Mouse (Mus musculus): ENCODE measurements at regions not wholly inside any gene's neighbourhood (a gene's known extent, or its start where the extent isn't known, plus 50 kb on each side); places are given as distances from the start of the nearest gene placed in this dataset.

DNA sequence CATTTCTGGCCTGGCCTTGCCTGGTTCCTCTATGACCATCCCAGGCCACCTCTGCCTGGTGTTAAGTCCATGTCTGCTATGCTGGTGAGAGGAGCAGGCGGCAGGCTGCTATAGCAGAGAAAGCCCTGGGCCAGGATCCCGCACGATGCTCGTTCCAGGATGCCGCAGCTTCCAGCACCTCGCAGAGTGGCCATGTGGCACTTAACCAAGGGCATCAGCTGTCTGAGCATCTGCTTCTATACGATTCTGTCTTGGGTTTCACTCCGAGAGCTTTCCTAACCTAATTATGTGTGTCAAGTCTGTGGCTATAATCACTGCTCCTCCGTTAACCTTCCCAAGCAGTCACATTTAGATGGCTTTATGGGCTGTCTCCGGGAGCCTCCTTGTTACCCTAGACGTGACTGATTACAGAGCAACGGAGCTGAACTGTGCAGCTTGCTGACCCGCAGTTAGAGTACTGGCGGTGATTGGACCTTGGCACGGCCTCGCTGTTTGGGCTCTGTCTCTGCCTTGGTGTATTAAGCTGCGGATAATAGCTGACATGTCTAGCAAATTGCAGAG, 64.4 kb downstream of the Ackr3 start:
- no peaks in the 10 kb centered on the region for H3K27me3 ChIP-seq (ENCODE audit: control insufficient read depth, insufficient read depth, low read length, poor library complexity, severe bottlenecking)
- H3K36me3 ChIP-seq (ENCODE audit: control insufficient read depth, insufficient read depth, low read length, poor library complexity, severe bottlenecking): no peaks in the 10 kb centered on the region
- no peak for DNase-seq (ENCODE audit: low read depth, low spot score)

DNA sequence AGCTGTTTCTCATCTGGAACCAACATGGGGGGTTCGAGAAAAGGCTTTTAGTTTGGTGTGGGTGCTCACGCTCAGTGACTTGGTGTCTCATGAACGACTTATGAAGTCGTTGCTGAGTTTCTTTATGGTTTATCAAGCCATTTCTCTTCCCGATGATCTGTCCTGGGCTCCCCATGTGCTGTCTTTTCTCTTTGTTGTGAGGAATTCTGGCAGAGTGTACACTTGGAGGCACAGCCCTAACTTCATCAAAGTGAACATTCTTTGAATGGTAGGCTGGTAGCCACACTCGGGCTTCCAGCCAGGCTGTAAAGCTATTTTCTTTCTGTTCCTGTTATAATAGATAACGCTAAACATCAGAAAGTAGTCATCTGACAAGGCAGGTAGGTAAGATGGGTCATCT, 65.2 kb downstream of the Ackr3 start:
- Histone ChIP-seq H3K27me3 (ENCODE audit: control insufficient read depth, insufficient read depth, low read length, poor library complexity, severe bottlenecking) (no peaks in the 10 kb centered on the region), H3K36me3 (ENCODE audit: control insufficient read depth, insufficient read depth, low read length, poor library complexity, severe bottlenecking) (no peaks in the 10 kb centered on the region)
- DNase-seq (ENCODE audit: low read depth, low spot score): no peak

DNA sequence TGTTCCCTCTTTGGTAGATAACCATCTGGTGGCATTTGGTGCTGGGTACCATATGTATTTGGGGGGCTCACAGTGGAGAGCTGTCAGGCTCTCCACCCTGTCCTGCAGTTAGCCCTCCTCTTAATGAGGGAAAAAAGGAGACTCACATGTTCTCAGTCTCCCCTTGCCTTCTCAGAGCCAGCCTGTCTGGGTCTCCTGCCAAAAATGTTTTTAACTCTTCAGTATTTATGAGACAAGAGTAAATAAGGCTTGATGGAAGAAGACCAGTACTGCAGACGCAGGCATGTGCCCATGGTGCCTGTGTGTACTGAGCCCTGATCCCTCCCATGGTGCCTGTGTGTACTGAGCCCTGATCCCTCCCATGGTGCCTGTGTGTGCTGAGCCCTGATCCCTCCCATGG, 66.1 kb downstream of the Ackr3 start:
- no peaks in the 10 kb centered on the region for H3K27me3 ChIP-seq (ENCODE audit: control insufficient read depth, insufficient read depth, low read length, poor library complexity, severe bottlenecking)
- no peak for DNase-seq (ENCODE audit: low read depth, low spot score)
- no peaks in the 10 kb centered on the region for H3K36me3 ChIP-seq (ENCODE audit: control insufficient read depth, insufficient read depth, low read length, poor library complexity, severe bottlenecking)

DNA sequence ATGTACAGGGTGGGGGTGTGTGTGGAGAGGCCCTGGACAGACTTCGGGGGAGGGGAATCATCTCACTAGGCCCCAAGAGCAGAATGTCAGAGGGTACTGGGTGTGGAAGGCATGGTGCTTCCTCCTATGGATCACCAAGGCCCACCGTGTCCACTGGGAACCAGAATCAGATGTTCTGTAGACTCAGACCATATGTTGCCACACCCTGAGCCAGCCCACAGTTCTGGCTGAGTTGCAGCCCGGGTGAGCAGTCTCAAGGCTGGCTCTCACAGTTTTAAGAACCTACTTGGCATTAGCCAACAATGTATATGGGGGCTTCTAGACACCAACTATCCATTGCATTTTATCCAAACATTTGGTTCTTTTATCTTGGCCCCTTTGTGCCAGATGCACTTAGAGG, 67.5 kb downstream of the Ackr3 start:
- no peak for DNase-seq (ENCODE audit: low read depth, low spot score)
- no peaks in the 10 kb centered on the region for H3K27me3 ChIP-seq (ENCODE audit: control insufficient read depth, insufficient read depth, low read length, poor library complexity, severe bottlenecking)

DNA sequence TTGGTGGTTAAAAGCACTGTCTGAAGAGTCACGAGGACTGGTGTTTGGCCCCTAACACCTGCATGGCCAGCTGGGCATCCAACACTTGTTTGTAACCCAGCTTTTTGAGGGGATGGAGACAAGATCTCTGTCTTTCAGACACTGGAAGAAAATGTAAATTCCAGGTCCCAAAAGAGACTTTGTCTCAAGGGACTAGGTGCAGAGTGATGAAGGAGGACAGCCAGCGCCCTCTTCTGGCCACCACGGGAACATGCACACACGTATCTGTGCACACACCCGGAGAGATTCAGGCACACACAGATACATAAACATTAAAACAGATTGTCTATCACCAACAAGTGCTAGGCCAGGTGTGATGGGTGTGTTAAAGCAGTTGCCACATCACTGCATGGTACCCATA, 68.6 kb downstream of the Ackr3 start:
- no peaks in the 10 kb centered on the region for H3K27me3 ChIP-seq (ENCODE audit: control insufficient read depth, insufficient read depth, low read length, poor library complexity, severe bottlenecking)
- H3K36me3 ChIP-seq (ENCODE audit: control insufficient read depth, insufficient read depth, low read length, poor library complexity, severe bottlenecking): no peaks in the 10 kb centered on the region
- no peak for DNase-seq (ENCODE audit: low read depth, low spot score)

More for the DNA sequence above, 67.5 kb downstream of the Ackr3 start:
- no peaks in the 10 kb centered on the region for H3K36me3 ChIP-seq (ENCODE audit: control insufficient read depth, insufficient read depth, low read length, poor library complexity, severe bottlenecking)

DNA sequence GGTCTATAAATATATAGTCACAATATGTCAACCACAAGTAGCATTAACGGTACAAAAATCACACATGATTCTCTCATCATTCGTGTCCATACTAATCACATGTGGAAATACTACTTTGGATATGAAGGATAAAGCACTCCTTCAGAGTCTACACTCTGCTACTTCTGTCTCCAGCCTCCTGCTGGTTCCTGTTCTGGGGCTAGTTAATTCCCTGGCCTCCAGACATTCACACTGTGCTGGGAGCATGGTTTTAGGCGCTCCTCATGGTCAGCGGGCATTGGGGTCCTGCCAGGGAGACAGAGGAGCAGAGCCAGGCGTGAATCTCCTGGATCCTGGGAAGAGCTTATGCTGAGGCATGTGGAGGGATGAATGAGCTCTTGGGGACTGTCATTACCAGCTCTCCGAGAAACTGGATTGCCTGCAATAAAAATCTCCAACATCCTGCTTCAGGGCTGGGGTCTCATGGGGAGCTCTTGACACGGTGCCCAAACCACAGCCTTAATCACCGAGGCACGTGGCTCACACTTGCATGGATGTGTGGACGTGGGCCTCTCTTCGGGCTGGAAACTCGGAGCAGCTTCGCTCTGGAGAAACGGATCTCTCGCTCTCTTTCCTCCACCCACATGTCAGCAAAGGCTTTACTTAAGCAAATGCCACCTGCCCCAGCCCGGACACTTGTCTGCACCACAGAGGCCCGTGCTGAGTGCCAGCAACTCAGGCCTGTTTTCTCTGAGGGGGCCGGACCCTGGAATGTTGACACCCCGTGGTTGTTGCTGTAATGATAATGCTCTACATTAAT, 69.2 kb downstream of the Ackr3 start:
- no peak for DNase-seq (ENCODE audit: low read depth, low spot score)

DNA sequence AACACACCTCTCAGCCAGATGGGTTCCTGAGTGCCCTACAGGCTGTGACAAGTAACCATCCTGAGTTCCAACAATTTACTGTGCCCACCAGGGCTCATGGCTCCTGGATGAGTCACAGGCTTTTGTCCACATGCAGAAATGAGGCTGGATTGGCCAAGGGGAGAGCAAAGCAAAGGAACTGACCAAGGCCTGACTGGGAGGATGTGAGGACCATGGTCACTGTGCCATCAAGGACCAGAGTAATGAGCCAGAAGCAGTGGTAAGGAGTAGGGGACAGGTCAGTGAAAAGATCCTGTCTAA, 69.8 kb downstream of the Ackr3 start:
- Histone ChIP-seq H3K27me3 (ENCODE audit: control insufficient read depth, insufficient read depth, low read length, poor library complexity, severe bottlenecking) (no peaks in the 10 kb centered on the region), H3K36me3 (ENCODE audit: control insufficient read depth, insufficient read depth, low read length, poor library complexity, severe bottlenecking) (no peaks in the 10 kb centered on the region)
- no peak for DNase-seq (ENCODE audit: low read depth, low spot score)

More for the DNA sequence above, 69.2 kb downstream of the Ackr3 start:
- H3K36me3 ChIP-seq (ENCODE audit: control insufficient read depth, insufficient read depth, low read length, poor library complexity, severe bottlenecking): no peaks in the 10 kb centered on the region
- H3K27me3 ChIP-seq (ENCODE audit: control insufficient read depth, insufficient read depth, low read length, poor library complexity, severe bottlenecking): no peaks in the 10 kb centered on the region

DNA sequence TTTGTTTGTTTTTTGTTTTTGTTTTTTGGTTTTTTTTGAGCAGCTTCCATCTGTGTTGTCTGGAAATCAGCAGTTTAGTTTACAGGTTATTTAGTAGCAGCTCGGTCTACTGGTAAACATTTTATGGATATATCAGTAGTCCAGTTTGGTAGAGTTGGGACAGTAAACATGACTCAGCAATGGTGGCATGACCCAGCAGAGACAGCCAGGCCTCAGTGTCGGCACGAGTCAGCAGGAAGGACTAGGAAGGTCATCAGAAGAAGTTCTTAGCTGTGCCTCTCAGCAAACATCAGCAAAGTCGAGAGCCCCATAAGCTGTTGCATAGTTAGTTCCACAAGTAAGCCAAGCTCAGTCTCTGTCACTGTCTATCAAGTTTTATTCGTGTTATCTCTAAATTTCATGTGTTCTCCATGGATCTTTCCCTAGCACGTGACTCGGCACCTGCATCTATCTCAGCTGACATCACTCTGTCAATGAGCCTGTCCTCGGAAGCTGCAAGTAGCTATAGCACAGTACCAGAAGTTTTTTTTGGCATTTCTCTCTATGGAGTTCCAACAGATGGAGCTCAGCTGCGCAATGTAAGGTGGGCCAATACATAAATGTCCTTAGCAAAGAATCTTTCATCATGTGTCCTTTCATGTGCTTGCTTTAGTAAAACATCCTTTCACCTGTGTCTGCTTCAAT, 71.3 kb downstream of the Ackr3 start:
- H3K36me3 ChIP-seq (ENCODE audit: control insufficient read depth, insufficient read depth, low read length, poor library complexity, severe bottlenecking): no peaks in the 10 kb centered on the region
- DNase-seq (ENCODE audit: low read depth, low spot score): no peak
- H3K27me3 ChIP-seq (ENCODE audit: control insufficient read depth, insufficient read depth, low read length, poor library complexity, severe bottlenecking): no peaks in the 10 kb centered on the region

DNA sequence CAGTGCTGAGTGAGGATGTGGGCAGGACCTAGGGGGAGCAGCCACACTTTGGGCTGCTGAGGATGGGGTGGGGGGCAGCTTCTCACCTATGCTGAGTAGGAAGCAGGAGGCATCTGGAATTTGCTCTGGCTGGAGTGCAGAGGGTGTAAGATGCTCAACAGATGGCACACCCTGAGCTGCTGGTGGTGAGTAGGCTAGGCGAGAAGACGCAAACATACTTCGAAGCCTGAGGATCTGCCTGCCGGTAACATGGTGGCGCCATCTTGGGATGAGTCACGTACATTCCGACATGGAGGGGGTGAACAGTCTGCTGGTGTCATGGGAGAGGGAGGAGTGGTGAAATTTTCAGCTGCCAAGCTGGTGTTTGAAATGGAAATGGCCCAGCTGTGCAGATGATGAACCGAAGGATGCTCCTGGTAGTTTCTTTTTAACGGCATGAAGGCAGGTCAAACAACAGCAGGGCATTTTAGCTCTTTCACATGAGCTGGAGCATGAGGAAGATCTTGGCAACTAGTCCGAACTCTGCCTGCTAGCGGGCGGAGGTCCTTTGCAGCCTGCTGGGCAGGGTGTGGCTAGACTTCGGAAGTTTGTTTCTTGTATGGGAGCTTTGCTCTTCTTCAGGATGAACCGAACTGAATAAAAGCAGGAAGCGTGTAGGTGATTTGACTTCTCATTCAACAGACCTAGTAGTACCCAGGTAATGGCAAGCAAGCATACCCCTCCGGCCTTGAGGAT, 72.2 kb downstream of the Ackr3 start:
- Histone ChIP-seq H3K36me3 (ENCODE audit: control insufficient read depth, insufficient read depth, low read length, poor library complexity, severe bottlenecking) (no peaks in the 10 kb centered on the region), H3K27me3 (ENCODE audit: control insufficient read depth, insufficient read depth, low read length, poor library complexity, severe bottlenecking) (no peaks in the 10 kb centered on the region)
- DNase-seq (ENCODE audit: low read depth, low spot score): no peak

DNA sequence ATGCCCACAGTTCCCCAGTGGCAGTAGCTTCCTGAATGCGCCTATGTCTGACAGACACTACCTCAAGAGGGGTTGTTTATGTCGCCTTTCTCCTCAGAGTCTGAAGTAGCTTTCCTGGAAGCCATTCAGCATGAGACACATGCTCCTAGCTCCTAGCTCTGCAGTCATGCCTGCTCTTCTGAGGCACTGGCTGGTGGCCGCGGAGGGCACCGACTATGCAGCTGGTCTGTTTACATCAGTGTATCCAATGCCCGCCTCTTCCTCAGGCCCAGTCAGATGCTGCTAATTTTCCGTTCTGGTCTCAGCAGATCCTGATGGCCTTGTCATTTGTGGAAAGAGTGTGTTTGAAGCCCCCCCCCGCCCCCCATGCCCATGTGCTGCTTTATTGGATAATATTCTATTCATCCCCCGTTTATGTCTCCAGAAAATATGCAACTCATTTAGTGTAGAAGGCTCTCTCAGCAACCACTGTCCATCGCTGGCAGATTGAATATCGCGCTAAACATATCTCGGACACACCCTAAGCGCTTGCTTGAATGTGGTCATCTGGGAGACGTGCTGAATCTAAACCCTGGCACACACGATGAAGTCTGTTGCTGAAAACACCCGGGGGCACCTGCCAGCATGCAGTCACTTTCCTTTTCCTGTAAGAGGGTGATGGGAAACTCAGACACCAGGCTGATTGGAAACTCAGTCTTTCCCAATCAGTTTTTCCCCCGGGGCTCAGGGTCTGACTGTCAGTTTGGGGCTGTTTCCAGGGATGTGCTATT, 73.9 kb downstream of the Ackr3 start:
- no peak for DNase-seq (ENCODE audit: low read depth, low spot score)
- Histone ChIP-seq H3K36me3 (ENCODE audit: control insufficient read depth, insufficient read depth, low read length, poor library complexity, severe bottlenecking) (no peaks in the 10 kb centered on the region), H3K27me3 (ENCODE audit: control insufficient read depth, insufficient read depth, low read length, poor library complexity, severe bottlenecking) (no peaks in the 10 kb centered on the region)

DNA sequence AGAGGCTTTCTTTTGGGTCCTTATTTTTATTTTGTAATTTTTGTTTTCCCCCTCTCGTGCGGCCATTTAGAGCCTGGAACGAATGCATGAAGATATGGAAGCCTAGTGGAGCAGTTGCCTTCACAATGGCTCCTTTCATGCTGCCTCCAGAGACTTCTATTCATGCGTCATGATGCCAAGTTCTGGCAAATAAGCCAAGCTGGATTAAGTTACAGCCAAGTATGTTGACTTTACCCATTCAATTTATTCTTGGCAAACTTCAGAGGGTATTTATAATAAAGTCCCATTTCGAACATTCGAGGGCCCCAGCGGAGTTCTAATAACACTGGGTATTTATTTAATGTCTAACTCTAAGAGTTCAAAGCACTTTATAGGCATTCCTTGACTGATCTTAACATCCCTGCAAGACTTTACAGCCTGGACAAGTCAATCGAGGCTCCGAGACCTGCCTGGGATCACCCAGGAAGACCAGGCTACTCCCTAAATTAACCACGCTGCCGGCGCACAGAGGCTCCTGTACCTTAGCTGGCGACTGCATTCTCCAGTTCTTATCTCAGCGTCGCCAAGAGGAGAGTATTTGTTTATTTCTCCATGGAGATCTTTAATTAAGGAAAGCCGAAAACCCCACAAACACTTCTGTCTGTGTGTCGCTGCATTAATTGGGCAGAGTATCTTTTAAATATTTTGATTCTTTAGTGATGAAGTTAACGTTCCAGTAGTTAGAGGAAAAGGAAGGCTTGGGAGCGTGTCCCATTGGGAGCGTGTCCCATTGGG, 75.5 kb downstream of the Ackr3 start:
- no peaks in the 10 kb centered on the region for H3K36me3 ChIP-seq (ENCODE audit: control insufficient read depth, insufficient read depth, low read length, poor library complexity, severe bottlenecking)
- no peaks in the 10 kb centered on the region for H3K27me3 ChIP-seq (ENCODE audit: control insufficient read depth, insufficient read depth, low read length, poor library complexity, severe bottlenecking)
- no peak for DNase-seq (ENCODE audit: low read depth, low spot score)

DNA sequence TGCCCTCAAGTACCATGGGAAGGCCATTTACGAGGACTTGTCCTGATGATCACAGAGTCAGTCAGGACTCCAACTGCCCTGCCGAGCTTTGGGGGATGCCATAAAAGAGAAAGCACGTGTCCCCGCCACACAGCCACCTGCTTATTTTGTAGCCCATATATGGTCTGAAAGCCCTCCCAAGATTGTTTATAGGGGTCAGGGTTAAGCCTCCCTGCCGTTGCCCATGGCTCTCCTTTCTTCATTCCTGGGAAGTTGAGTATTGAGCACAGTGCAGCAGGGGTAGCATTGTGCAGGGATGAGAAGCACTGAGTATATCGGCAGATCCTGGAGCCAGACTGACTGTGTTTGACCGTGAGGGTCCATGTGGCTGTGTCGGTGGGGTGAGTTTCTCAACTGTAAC, 76.4 kb downstream of the Ackr3 start:
- DNase-seq (ENCODE audit: low read depth, low spot score): no peak
- no peaks in the 10 kb centered on the region for H3K27me3 ChIP-seq (ENCODE audit: control insufficient read depth, insufficient read depth, low read length, poor library complexity, severe bottlenecking)
- no peaks in the 10 kb centered on the region for H3K36me3 ChIP-seq (ENCODE audit: control insufficient read depth, insufficient read depth, low read length, poor library complexity, severe bottlenecking)

DNA sequence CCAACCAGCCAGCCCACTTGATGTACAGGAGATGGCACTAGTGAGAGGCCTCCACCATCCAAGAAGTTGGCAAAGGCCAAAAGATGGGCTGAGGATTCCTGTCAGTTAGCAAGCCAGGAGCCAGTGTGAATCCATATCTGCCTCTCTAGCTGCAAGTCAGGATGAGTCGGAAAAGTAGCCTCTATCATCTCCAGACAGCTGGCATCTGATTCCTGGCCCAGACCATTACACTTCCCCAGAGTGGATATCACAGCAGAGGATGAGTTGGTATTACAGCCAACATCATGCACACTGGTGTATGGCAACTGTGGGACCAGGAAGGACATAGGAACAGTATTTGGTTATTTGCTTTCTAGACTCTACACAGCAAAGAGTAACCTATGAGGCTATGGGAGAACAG, 77.5 kb downstream of the Ackr3 start:
- Histone ChIP-seq H3K27me3 (ENCODE audit: control insufficient read depth, insufficient read depth, low read length, poor library complexity, severe bottlenecking) (no peaks in the 10 kb centered on the region), H3K36me3 (ENCODE audit: control insufficient read depth, insufficient read depth, low read length, poor library complexity, severe bottlenecking) (no peaks in the 10 kb centered on the region)
- DNase-seq (ENCODE audit: low read depth, low spot score): no peak

DNA sequence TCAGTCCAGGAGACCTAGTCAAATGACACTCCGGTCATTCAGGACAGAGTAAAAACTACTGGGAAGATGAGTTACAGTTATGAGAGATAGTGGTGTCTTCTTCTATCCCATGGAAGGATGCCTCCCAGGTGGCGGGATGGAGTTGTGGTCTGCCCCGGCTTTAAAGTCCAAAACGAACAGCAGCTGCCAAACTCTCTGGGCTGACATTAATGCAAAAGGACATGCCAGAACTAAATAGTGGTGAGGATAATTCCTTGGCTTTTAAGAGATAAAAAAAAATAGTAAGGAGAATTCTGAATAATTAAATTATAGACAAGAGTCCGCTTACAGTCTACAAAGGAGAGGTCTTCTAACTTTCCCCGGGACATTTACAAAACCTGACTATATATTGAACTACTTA, 78.2 kb downstream of the Ackr3 start:
- DNase-seq (ENCODE audit: low read depth, low spot score): no peak
- H3K36me3 ChIP-seq (ENCODE audit: control insufficient read depth, insufficient read depth, low read length, poor library complexity, severe bottlenecking): no peaks in the 10 kb centered on the region
- no peaks in the 10 kb centered on the region for H3K27me3 ChIP-seq (ENCODE audit: control insufficient read depth, insufficient read depth, low read length, poor library complexity, severe bottlenecking)
